Mouse (Mus musculus): ENCODE measurements around the gene 1110051M20Rik. TPM values are rescaled to one million over a fixed set of nuclear protein-coding genes. Genes with fewer than 3 reads are reported as not detected.

1110051M20Rik gene
- polyA plus RNA-seq, 1 experiment from 2014 or later: 46.3 TPM

DNA sequence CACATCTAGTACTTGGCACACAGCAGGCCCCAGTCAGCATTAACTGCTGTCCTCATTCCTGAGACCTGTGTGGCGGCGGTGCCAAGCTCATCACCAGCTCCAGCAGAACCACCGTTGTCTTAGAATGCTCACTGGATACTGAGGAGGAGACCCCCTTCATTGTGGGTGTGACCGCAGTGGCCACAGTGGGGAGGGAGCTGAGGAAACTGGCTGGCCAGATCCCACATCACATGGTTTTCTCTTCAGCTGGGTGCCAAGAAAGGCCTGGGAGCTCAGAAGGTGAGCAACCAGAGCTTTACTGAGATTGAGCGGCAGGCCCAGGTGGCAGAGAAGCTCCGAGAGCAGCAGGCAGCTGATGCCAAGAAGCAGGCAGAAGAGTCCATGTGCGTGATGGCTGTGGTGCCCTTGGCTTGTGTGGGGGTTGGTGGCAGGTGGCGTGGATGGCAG, 174.8 kb downstream of the 1110051M20Rik start:
- Histone ChIP-seq H3K36me3 (ENCODE audit: control insufficient read depth, insufficient read depth, low read length) (peaks cover 86% of the 10 kb centered on the region), H3K9me3 (ENCODE audit: control insufficient read depth, low read length) (no peaks in the 10 kb centered on the region), H3K4me1 (ENCODE audit: control insufficient read depth in 2 of 2, insufficient read depth in 2 of 2, low read length in 2 of 2) (peaks cover 3 to 9% of the 10 kb centered on the region in 2 experiments), H3K27me3 (ENCODE audit: control insufficient read depth, insufficient read depth, low read length) (no peaks in the 10 kb centered on the region), H3K27ac (replicated peaks in 1 of 2; ENCODE audit: control insufficient read depth in 1 of 2, insufficient read depth in 1 of 2, low read depth in 2 of 2, low read length in 2 of 2) (no peak overlapping the region), H3K9ac (ENCODE audit: low read length) (no peak overlapping the region), H3K4me2 (ENCODE audit: low read length) (no peak overlapping the region), H3K4me3 (ENCODE audit: control insufficient read depth in 1 of 2, insufficient read depth in 1 of 2, low read depth in 1 of 2, low read length in 2 of 2) (no peak overlapping the region)
- ATAC-seq (ENCODE audit: insufficient number of reproducible peaks, insufficient read depth, low FRiP score, low read depth): no peak
- 91% methylated on average over 8 of the region's 8 CpGs for WGBS

- peaks cover 6 to 15% of the 10 kb centered on the region in 2 experiments for H3K4me1 ChIP-seq (ENCODE audit: control insufficient read depth in 2 of 2, insufficient read depth in 2 of 2, low read length in 2 of 2)
- no peak overlapping the region for H3K4me3 ChIP-seq (ENCODE audit: control insufficient read depth in 1 of 2, insufficient read depth in 1 of 2, low read depth in 1 of 2, low read length in 2 of 2)
- no peaks in the 10 kb centered on the region for H3K9me3 ChIP-seq (ENCODE audit: control insufficient read depth, low read length)
- H3K36me3 ChIP-seq (ENCODE audit: control insufficient read depth, insufficient read depth, low read length): peaks cover 83% of the 10 kb centered on the region
- no peak overlapping the region for H3K27ac ChIP-seq (replicated peaks in 1 of 2; ENCODE audit: control insufficient read depth in 1 of 2, insufficient read depth in 1 of 2, low read depth in 2 of 2, low read length in 2 of 2)
- H3K4me2 ChIP-seq (ENCODE audit: low read length): no peak overlapping the region
- no peak overlapping the region for H3K9ac ChIP-seq (ENCODE audit: low read length)
- H3K27me3 ChIP-seq (ENCODE audit: control insufficient read depth, insufficient read depth, low read length): no peaks in the 10 kb centered on the region
- 88% methylated on average over 2 of the region's 2 CpGs for WGBS
- ATAC-seq (ENCODE audit: insufficient number of reproducible peaks, insufficient read depth, low FRiP score, low read depth): no peak
Observed at GRCm38 (mm10) chr2:91268706-91269105, 175.8 kb downstream of the 1110051M20Rik start.

GRCm38 (mm10) chr2:91268042-91268441, 176.5 kb downstream of the 1110051M20Rik start:
- peaks cover 83% of the 10 kb centered on the region for H3K36me3 ChIP-seq (ENCODE audit: control insufficient read depth, insufficient read depth, low read length)
- no peak overlapping the region for H3K27ac ChIP-seq (replicated peaks in 1 of 2; ENCODE audit: control insufficient read depth in 1 of 2, insufficient read depth in 1 of 2, low read depth in 2 of 2, low read length in 2 of 2)
- no peak overlapping the region for H3K4me2 ChIP-seq (ENCODE audit: low read length)
- 96% methylated on average over 3 of the region's 3 CpGs for WGBS
- H3K4me1 ChIP-seq (ENCODE audit: control insufficient read depth in 2 of 2, insufficient read depth in 2 of 2, low read length in 2 of 2): peaks cover 6 to 15% of the 10 kb centered on the region in 2 experiments
- no peak overlapping the region for H3K9ac ChIP-seq (ENCODE audit: low read length)
- no peaks in the 10 kb centered on the region for H3K27me3 ChIP-seq (ENCODE audit: control insufficient read depth, insufficient read depth, low read length)
- no peaks in the 10 kb centered on the region for H3K9me3 ChIP-seq (ENCODE audit: control insufficient read depth, low read length)
- no peak overlapping the region for H3K4me3 ChIP-seq (ENCODE audit: control insufficient read depth in 1 of 2, insufficient read depth in 1 of 2, low read depth in 1 of 2, low read length in 2 of 2)
- ATAC-seq (ENCODE audit: insufficient number of reproducible peaks, insufficient read depth, low FRiP score, low read depth): no peak

DNA sequence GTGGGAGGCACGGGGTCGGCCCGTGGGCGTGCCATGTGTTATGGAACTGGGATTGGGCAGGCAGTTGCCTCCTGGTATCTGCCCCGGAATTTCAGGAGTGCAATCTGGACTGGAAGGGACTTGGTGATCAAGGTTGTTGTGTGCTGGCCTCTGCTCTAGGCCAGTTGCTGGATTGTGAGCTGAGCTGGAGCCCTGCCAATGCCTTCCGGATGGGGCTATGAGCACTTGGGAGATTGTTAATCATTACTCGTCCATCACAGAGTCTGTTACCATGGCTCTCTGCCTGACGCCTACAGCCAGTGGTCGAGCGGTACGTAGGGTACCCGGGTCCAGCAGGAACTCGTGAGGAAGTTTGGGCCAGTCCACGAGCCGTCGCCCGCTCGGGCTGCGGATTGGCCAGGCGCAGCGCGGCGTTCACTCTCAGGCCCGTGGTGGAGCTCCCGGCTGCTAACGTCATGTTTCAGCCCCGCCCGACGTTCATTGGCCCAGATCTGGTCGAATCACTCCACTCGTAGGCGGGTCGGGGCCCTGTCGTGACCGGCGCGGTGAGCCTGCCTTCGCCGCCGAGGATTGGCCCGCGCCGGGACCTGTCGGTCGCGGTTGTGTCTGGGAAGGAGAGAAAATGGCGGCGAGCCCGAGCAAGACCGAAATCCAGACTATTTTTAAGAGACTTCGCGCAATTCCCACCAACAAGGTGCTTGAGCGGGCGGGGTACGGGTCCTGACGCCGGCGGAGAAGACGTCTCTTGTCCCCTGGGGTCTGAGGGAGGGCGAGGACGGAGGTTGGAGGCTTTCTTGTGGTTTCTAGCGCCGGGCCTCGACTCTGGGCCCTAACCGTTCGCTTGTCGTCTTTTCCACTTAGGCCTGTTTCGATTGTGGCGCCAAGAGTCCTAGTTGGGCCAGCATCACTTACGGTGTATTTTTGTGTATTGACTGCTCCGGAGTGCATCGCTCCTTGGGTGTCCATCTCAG, 179.5 kb downstream of the 1110051M20Rik start, which contains the start of gene Arfgap2:
Arfgap2 (plus strand) TSS at position 264 of the 971 bp plus-strand sequence.
- Histone ChIP-seq H3K36me3 (ENCODE audit: control insufficient read depth, insufficient read depth, low read length) (peaks cover 79% of the 10 kb centered on the region), H3K9ac (ENCODE audit: low read length) (peak within 1 kb of the TSS; percentile 94), H3K9me3 (ENCODE audit: control insufficient read depth, low read length) (no peaks in the 10 kb centered on the region), H3K27me3 (ENCODE audit: control insufficient read depth, insufficient read depth, low read length) (no peaks in the 10 kb centered on the region), H3K4me2 (ENCODE audit: low read length) (peak within 1 kb of the TSS; percentile 90), H3K27ac (replicated peaks in 1 of 2; ENCODE audit: control insufficient read depth in 1 of 2, insufficient read depth in 1 of 2, low read depth in 2 of 2, low read length in 2 of 2) (peak within 1 kb of the TSS; percentile 95 to 96), H3K4me3 (ENCODE audit: control insufficient read depth in 1 of 2, insufficient read depth in 1 of 2, low read depth in 1 of 2, low read length in 2 of 2) (peak within 1 kb of the TSS; percentile 90), H3K4me1 (ENCODE audit: control insufficient read depth in 2 of 2, insufficient read depth in 2 of 2, low read length in 2 of 2) (peaks cover 7 to 15% of the 10 kb centered on the region in 2 experiments)
- WGBS: 1% methylated on average over 72 of the region's 72 CpGs
- ATAC-seq (ENCODE audit: insufficient number of reproducible peaks, insufficient read depth, low FRiP score, low read depth): peak; percentile 98

DNA sequence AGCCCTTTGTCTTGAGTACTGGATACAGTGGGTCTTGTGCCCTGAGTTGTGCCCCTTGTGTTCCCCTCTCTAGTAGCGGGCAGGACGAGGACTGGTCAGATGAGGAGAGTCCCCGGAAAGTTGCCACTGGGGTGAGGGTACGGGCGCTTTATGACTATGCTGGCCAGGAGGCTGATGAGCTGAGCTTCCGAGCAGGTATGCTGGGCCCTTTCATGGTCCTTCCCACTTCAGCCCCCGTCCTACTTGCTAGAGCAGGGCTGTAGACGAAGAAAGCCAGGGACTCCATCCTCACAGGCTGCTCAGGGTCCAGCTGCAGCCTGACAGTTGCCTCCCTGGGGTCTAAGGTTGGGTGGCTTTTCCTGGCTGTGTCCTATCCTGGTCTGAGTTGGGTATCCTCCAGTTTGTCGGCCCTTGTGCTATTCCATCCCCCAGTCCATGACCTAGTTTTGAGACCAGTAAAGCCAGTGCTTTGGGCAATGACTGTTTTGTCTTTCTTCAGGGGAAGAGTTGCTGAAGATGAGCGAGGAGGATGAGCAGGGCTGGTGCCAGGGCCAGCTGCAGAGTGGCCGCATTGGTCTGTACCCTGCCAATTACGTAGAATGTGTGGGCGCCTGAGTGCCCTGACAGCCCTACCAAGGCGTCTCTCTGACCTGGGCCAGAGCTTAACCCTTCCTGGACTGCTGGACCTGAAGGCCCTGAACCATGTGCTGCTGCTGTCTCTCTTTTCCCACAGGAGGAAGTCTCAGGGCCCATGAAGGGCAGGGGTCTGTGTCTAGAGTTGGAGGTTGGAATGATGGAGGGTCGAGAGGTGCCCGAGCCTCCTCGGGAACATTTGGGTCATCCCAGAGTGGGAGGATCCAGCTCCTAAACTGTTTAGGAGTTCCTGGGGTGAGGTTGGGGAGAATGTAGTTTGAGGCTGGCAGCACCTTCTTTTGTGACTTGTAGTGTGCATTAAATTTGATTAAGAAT, 180.5 kb downstream of the 1110051M20Rik start:
- Histone ChIP-seq H3K4me1 (ENCODE audit: control insufficient read depth in 2 of 2, insufficient read depth in 2 of 2, low read length in 2 of 2) (peaks cover 15 to 21% of the 10 kb centered on the region in 2 experiments), H3K27ac (replicated peaks in 1 of 2; ENCODE audit: control insufficient read depth in 1 of 2, insufficient read depth in 1 of 2, low read depth in 2 of 2, low read length in 2 of 2) (peak overlapping the region; percentile 89 to 95), H3K9me3 (ENCODE audit: control insufficient read depth, low read length) (no peaks in the 10 kb centered on the region), H3K36me3 (ENCODE audit: control insufficient read depth, insufficient read depth, low read length) (peaks cover 69% of the 10 kb centered on the region), H3K9ac (ENCODE audit: low read length) (peak overlapping the region; percentile 78), H3K4me2 (ENCODE audit: low read length) (peak overlapping the region; percentile 90), H3K27me3 (ENCODE audit: control insufficient read depth, insufficient read depth, low read length) (no peaks in the 10 kb centered on the region), H3K4me3 (ENCODE audit: control insufficient read depth in 1 of 2, insufficient read depth in 1 of 2, low read depth in 1 of 2, low read length in 2 of 2) (peak overlapping the region in 1 of 2 experiments; percentile 90; a peak in 2 of 4 replicates)
- WGBS: 88% methylated on average over 17 of the region's 17 CpGs
- no peak for ATAC-seq (ENCODE audit: insufficient number of reproducible peaks, insufficient read depth, low FRiP score, low read depth)

DNA sequence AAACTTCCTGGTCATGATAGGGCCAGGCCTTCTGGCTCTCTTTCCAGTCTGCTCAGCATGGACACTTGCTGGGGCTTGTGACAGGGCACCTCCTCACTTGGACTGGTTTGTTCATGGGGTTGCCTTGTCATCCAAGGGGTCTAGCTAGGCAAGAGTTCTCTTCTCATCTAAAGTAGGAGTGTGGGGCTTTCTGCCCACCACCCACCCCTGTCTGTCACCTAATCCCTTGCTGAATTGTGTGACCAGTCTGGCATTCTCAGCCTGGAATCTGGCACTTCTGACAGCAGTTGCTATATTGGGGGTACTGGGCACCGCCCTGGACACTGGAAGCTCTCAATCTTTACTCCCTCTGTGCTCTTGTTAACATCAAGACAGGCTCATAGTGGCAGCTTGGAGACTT, 185.0 kb downstream of the 1110051M20Rik start:
- Histone ChIP-seq H3K27me3 (ENCODE audit: control insufficient read depth, insufficient read depth, low read length) (peaks cover 4% of the 10 kb centered on the region), H3K4me1 (ENCODE audit: control insufficient read depth in 2 of 2, insufficient read depth in 2 of 2, low read length in 2 of 2) (peaks cover 26 to 33% of the 10 kb centered on the region in 2 experiments), H3K9me3 (ENCODE audit: control insufficient read depth, low read length) (no peaks in the 10 kb centered on the region), H3K4me2 (ENCODE audit: low read length) (peak overlapping the region; percentile 24; the same call in 1 of the 2 replicates), H3K27ac (replicated peaks in 1 of 2; ENCODE audit: control insufficient read depth in 1 of 2, insufficient read depth in 1 of 2, low read depth in 2 of 2, low read length in 2 of 2) (peak overlapping the region; percentile 35 to 72; a peak in 3 of 4 replicates), H3K4me3 (ENCODE audit: control insufficient read depth in 1 of 2, insufficient read depth in 1 of 2, low read depth in 1 of 2, low read length in 2 of 2) (no peak overlapping the region), H3K36me3 (ENCODE audit: control insufficient read depth, insufficient read depth, low read length) (peaks cover 39% of the 10 kb centered on the region), H3K9ac (ENCODE audit: low read length) (peak overlapping the region; percentile 36; the same call in 1 of the 2 replicates)
- WGBS: 48% methylated on average over 1 of the region's 1 CpGs
- no peak for ATAC-seq (ENCODE audit: insufficient number of reproducible peaks, insufficient read depth, low FRiP score, low read depth)

- H3K27ac ChIP-seq (replicated peaks in 1 of 2; ENCODE audit: control insufficient read depth in 1 of 2, insufficient read depth in 1 of 2, low read depth in 2 of 2, low read length in 2 of 2): no peak overlapping the region
- peaks cover 33% of the 10 kb centered on the region for H3K36me3 ChIP-seq (ENCODE audit: control insufficient read depth, insufficient read depth, low read length)
- H3K27me3 ChIP-seq (ENCODE audit: control insufficient read depth, insufficient read depth, low read length): peaks cover 10% of the 10 kb centered on the region
- no peaks in the 10 kb centered on the region for H3K9me3 ChIP-seq (ENCODE audit: control insufficient read depth, low read length)
- no peak overlapping the region for H3K4me3 ChIP-seq (ENCODE audit: control insufficient read depth in 1 of 2, insufficient read depth in 1 of 2, low read depth in 1 of 2, low read length in 2 of 2)
- H3K9ac ChIP-seq (ENCODE audit: low read length): peak overlapping the region; percentile 17; the same call in 1 of the 2 replicates
- H3K4me2 ChIP-seq (ENCODE audit: low read length): peak overlapping the region; percentile 75; the same call in 1 of the 2 replicates
- no peak for ATAC-seq (ENCODE audit: insufficient number of reproducible peaks, insufficient read depth, low FRiP score, low read depth)
- peaks cover 25 to 28% of the 10 kb centered on the region in 2 experiments for H3K4me1 ChIP-seq (ENCODE audit: control insufficient read depth in 2 of 2, insufficient read depth in 2 of 2, low read length in 2 of 2)
- WGBS: 30% methylated on average over 1 of the region's 1 CpGs
Observed at GRCm38 (mm10) chr2:91258830-91259229, 185.7 kb downstream of the 1110051M20Rik start.
